Mouse (Mus musculus) liver, adult (tissue): Measurements from ENCODE around the gene Ccdc13.

ENCODE experiments used
- GATA4 ChIP-seq: IDR thresholded peaks from 2 replicates; pipeline ENCODE4 v1.6.1; 2014; ENCODE audit warnings: mild to moderate bottlenecking, low read length; ENCODE audit not compliant: insufficient replicate concordance

Ccdc13 gene

DNA sequence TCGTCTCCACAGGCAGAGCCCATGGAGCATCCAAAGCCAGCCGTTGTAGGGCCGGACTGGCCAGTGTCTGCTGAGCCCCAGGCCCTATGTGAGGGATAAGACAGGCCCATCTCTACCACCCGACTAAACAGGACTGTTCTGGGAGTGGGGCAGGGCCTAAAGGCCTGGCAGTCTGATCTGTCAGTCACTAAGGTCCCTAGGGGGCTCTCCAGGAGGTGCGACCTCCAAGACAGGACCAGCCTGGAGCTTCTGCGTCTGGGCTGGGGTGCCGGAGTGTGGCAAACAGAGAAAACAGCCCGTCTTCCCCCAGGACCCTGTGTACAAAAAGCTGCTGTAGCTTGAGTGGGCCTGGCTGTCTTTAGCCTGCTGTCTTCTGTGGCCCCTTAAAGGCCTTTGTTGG is 77.5 kb downstream of the Ccdc13 start:
- TF ChIP-seq GATA4, result no peak

DNA sequence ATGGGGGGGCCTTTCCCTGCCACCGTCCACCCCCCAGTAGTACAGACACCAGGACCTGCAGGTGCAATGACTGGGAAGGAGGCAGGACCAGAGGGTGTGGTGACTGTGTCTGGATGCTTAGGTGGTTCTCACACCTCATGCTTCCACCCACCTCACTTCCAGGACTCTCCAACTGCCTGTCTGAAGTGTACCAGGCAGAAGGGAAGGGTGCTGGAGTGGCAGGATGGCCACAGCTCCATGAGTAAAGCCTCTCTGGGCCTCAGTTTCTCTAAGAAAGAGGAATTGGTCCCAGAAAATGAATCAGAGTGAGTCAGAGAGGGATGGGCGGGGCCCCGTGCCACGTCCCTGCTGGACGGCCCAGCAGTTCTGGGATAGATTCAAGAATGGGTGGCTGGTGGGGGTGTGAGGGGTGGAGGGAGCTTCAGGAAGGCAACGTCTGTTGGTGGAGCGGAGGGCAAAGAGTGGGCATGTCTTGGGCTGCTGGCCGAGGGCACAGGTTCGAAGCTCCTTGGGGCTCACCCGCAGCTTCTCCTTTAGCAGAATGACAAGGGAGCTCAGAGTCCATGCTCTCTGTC is 78.1 kb downstream of the Ccdc13 start:
- TF ChIP-seq GATA4, result no peak

DNA sequence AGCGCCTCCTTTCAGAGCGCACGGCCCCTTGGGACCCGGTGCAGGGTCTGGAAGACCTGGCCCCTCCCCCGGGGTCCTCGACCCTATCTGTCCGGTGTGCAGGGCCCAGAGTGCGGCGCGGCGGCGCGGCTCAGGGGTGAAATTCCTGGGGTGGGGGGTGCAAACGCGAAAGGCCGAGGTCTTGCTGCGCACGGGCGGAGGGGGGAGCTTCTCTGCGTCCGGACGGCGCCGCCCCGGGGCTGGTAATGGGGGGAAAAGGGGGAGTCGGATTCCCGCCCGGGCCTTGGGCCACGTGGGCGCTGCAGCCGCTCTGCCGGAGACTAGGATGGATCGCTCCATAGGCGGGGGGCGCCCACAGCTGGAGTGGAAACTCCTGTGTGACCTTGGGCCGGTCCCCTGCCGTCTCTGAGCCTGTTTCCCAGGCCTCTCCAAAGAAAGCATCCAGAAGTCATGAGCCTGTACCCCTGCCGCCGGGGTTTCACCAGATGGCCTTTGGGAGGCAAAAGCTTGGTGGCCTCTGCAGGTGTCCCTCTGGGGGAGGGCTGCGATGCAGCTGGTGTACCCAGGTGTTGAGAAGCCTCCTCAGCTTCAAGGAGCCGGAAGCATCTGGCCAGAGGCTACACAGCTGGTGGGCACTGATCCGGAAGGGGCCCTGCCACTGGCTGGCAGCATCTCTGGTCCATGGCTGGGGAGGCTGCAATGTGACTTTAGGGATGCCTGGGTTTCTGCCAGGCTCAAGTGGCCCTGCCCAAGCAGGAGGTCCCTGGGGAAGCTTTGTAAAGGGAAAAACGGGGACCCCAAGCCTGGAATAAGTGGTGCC is 78.8 kb downstream of the Ccdc13 start:
- no peak for TF ChIP-seq GATA4

DNA sequence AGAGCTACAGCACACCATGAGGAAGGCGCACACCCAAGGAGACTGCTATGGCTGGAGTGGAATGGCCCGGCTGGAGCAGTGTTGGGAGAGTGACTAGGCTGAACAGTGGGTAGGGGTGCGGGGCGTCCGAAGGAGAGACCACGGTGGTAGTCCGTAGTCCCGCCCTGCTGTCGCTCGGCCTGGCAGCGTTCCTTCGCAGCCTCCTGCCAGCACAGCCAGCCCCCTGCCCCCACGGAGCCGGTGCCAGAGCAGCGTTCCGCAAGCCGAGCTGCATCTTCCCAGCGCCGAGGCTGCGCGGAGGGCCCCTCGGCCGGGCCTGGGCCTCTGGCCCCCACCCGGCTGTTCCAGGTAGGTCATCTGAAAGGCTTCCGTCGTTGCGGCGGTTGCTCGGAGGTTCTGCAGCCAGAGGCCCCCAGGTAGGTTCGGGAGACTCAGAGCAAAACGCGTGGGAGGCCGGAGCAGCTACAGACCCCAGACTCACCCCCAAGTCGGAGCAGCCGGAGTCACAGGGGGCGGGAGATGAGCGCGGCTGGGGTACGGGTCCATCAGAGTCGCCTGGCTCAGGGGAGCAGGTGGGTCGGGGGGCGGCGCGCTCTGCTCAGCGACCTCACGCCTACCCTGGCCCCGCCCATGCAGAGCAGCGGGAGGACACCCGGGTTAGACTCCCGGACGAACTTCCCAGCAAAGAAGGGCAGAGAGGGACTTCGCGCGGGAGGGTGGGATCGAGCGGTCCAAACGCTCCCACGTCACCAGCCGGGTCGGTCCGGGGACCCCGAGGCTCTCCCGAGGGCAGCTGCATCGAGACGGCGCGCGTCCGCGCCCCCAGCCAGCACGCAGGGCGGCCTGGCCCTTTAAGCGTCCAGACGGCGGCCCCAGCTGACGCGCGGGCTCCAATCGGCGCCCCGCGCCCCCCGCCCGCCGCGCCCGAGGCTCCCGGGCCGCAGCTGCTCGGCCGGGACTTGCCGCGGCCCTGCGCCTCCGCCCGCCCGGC is 79.9 kb downstream of the Ccdc13 start, which contains the start of gene Zfp651:
Zfp651 (plus strand) TSS at position 240 of the 991 bp plus-strand sequence.
- TF ChIP-seq GATA4, result no peak

DNA sequence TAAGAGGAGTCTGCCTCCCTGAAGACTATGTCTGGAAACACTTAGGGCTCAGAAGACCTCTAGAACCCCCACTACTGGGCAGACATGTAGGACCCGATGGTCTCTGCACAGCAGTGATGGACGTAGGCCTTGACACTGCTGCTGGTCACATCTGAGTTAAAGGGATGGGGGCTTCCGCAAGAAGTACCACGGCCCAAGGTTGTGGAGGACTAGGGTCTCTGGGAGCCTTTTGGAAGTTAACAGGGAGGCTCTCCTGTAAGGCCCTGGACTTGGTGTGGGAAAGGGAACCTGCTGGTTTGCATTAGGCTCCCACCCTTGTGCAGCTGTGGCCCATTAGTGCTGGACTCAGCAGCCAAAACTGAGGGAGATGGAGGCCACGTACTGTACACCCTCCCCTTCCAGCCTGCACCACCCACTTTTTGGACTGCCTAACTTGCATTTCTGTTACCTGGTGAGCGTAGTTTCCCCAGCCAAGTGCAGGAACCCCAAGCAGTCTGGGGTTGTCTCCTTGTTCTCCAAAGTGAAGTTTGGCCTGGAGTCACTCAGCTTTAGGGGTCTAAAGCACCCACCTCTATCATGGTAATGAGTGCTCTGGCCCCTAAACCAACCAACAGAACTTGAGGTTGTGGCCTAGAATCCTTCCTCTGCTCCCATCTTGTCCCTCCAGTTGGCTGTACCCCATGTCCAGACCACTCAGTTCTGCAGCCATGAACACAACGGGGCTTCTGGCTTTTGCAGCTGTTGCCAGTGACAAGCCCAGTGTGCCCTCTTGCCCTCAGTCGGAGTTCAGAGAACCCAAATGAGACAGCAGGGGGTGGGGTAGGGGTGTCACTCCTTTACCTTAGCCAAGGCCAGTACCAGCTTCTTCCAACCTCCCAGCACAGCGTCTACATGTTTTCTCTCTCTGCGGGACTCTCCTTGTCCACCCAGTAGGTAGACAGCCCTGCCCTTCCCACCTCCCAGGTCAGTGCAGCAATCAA is 81.1 kb downstream of the Ccdc13 start:
- no peak for TF ChIP-seq GATA4

DNA sequence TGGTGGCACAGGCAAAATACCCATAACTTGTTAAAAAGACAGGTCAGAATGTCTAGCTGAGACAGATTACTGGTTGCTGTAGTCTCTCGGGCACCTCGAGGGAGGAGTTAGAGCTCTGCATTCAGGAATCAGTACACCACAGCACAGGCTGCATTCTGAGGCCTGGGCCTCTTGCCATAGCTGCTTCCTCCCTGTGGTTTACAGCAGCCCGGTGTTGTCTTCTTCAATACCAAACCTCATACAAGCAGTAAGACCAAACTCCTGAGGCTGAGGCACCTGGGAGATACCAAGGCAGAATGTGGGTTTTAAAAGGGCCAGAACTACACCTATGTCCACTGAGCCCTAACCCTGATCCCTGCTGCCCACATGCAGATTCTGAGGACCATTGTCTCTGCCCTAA is 81.8 kb downstream of the Ccdc13 start:
- TF ChIP-seq GATA4, result no peak

DNA sequence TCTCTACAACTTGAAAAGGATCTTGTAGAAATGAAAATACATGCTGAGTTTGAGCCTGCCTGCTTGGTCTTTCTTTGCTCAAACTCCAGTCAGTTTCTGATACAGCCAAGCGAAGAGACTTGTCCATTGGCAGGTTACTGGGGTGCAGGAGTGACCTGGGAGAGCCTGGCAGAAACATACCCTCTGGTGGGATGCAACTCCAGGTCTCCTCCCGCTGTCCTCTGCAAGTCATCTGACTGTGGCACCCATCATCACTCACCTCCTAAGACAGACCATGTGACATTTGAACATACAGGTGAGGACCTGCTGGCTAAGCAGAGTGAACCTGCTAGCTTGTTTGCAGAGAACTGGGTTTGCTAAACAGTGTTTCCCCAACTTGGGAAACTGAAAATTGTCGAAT is 82.5 kb downstream of the Ccdc13 start:
- no peak for TF ChIP-seq GATA4

DNA sequence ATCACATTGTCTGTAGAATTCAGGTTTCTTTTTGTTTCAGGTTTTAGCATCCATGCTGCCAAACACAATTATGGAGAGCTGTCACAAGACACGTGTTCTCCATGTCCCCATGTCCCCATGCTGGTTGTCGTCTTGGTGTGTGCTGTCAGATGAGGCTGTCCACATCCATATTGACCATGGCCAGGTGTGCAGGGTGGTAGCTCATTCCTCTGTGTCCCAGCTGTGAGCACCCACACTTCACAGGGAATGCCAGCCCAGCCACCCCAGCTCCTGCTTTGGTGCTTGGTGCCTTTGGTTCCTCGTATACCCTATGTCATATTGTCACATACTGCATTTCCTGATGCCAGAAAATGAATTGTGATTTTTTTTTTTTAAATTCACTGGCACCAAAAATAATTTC is 84.6 kb downstream of the Ccdc13 start:
- TF ChIP-seq GATA4, result no peak

DNA sequence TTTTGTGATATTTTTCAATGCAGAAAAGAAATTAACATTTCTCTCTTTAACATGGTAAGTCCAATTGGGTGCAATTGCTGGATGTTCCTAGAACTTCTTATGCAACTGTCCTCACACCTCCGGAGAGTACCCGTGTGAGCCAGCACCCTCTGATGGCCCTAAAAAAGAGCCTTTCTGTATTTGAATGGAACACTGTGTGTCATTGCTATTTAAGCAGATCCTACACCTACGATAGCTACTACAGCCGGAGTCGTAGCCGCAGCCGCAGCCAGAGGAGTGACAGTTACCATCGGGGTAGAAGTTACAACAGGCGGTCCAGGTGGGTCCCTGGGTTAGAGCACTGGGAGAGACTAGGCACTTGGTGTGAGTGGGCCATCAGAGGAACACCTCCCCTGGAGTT is 86.5 kb downstream of the Ccdc13 start:
- no peak for TF ChIP-seq GATA4
